Mouse (Mus musculus) spleen, adult 2 months (tissue): ENCODE data around the gene Epha5. TPM values are rescaled to one million over a fixed set of nuclear protein-coding genes. Genes with fewer than 3 reads are reported as not detected.

Experiments
- DNase-seq, 2 experiments: peaks; one replicate each; pipeline versions ENCODE4 v3.0.0 to v3.0.0-alpha.2; 2012 to 2021; ENCODE audit warnings: low spot score in 2 of 2, low read depth in 1 of 2
- H3K27ac ChIP-seq: fragments of 200-500 bp; 2 replicates; pipeline ENCODE4 v1.5.1; 2012; ENCODE audit warnings: low read length, inconsistent platforms; ENCODE audit not compliant: insufficient read depth
- H3K27me3 ChIP-seq: fragments of 200-500 bp; 2 replicates; pipeline ENCODE4 v1.6.1; 2012; ENCODE audit warnings: mild to moderate bottlenecking, moderate library complexity, low read length, inconsistent platforms; ENCODE audit not compliant: control insufficient read depth, insufficient read depth
- H3K36me3 ChIP-seq: fragments of 200-500 bp; 2 replicates; pipeline ENCODE4 v1.6.1; 2012; ENCODE audit warnings: mild to moderate bottlenecking, low read length, inconsistent platforms; ENCODE audit not compliant: control insufficient read depth, insufficient read depth
- H3K4me1 ChIP-seq: fragments of 200-500 bp; 2 replicates; pipeline ENCODE4 v1.6.1; 2011; ENCODE audit warnings: inconsistent platforms; ENCODE audit not compliant: control insufficient read depth, insufficient read depth, insufficient read length
- H3K4me3 ChIP-seq: fragments of 200-500 bp; 2 replicates; pipeline ENCODE4 v1.5.1; 2011; ENCODE audit warnings: mild to moderate bottlenecking, inconsistent platforms; ENCODE audit not compliant: insufficient read depth, insufficient read length; ENCODE audit errors: extremely low read depth
- CTCF ChIP-seq: fragments of 200-500 bp; IDR thresholded peaks from 2 replicates; pipeline ENCODE4 v1.5.1; 2011; ENCODE audit warnings: mild to moderate bottlenecking, inconsistent platforms; ENCODE audit not compliant: insufficient read depth, insufficient read length, insufficient replicate concordance; ENCODE audit errors: extremely low read depth
- POLR2A ChIP-seq: fragments of 200-500 bp; IDR thresholded peaks from 2 replicates; pipeline ENCODE4 v1.6.1; 2011; ENCODE audit warnings: low read depth, low read length, inconsistent platforms
- WGBS: fragments of 180-500 bp; shearing (Covaris S2); methylation state at CpG from one replicate; pipeline ENCODE4 v1.1.7; 2018; 5-methylcytosine and 5-hydroxymethylcytosine counted together
- polyA plus RNA-seq: library from polyadenylated mRNA; depleted of rRNA; stranded (reverse); fragments of >200 nt; gene quantifications from 2 replicates; pipeline ENCODE4 v1.2.3, GENCODE M21; 2012

Epha5 gene
- polyA plus RNA-seq, 1 experiment, result not detected

DNA sequence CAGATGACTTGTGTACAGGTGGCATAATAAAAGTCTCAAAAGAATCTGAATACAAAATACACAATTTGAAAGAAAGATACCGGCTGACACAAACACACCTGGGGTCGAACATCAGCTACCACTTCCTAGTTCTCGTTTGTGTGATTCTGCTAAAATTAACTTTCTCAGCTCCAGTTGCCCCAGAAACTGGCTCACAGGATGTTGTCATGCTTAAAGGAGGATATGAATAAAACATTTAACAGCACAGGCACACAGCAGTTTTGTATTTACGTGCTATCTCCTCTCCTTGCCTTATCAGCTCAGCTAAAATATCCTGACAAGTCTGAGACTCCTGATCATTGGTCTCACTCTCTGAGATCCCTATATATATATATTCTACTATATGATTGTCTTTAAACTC lies 99.3 kb downstream of the Epha5 start:
- no peaks in the 10 kb centered on the region for H3K4me1 ChIP-seq
- WGBS, result 53% methylated on average over 4 of the region's 4 CpGs

DNA sequence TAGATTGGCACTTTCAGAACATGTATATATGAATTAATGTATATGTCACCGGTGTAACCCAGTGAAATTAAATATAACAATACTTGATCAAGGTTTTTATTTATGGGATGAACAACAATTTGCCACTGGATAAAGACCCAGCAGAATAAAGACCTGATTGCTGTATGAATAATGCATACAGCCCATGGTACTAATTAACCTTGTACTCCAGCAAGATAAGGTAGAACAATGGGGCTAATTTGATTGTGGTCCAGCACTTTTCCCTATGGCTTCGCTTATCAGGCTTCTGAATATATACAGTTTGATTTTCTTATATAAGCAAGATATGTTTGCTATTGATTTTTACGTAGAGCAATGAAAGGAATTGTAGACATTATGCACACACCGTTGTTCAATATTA lies 103.6 kb downstream of the Epha5 start:
- no peaks in the 10 kb centered on the region for H3K4me1 ChIP-seq
- H3K36me3 ChIP-seq, result no peaks in the 10 kb centered on the region
- WGBS, result 86% methylated on average over 4 of the region's 4 CpGs
- H3K27ac ChIP-seq, result no peak overlapping the region
- no peak for DNase-seq
- TF ChIP-seq POLR2A, result no peak
- no peaks in the 10 kb centered on the region for H3K27me3 ChIP-seq
- no peak overlapping the region for H3K4me3 ChIP-seq

More for the DNA sequence above, 99.3 kb downstream of the Epha5 start:
- Histone ChIP-seq H3K27me3 (no peaks in the 10 kb centered on the region), H3K27ac (no peak overlapping the region), H3K4me3 (no peak overlapping the region), H3K36me3 (no peaks in the 10 kb centered on the region)
- no peak for DNase-seq
- TF ChIP-seq CTCF, result no peak
- TF ChIP-seq POLR2A, result no peak

DNA sequence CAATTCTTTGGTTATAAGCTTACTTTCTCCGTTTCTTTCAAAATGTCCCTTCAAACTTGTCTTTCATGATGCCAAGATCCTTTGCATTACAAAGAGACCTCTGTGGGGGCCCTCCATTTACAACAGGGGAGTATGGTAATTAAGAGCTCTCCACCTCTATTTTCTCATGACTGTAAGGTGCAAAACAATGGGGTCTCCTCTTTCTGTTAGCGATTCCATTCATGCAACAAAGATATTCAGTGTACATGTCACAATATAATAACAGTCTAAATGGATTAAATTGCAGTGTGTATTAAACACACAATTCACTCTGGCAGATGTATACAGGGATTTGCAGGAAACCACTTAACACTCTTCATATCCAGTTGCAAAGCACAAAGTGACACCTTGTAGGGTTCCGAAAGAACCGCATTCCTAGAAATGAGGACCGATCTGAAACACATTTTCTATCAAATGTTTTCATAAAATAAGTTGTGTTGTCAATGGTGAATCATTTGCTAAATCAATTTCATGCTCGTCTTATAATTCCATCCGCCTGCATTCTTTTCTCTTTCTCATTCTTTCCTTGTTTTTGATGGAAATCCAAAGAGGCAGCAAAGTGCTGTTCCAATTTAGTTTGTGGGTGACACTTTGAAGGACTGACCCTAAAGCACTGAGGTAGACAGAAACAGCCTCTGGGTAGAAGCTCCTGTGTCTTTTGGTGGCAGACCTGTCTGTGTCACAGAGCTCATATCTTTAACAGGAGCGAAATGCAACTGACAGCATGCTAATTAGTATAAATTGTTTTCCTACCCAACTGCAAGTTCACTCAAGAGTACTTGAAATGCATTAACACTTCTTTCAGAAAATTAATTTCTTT lies 118.1 kb downstream of the Epha5 start:
- TF ChIP-seq POLR2A (no peak), CTCF (no peak)
- Histone ChIP-seq H3K27me3 (no peaks in the 10 kb centered on the region), H3K4me1 (no peaks in the 10 kb centered on the region), H3K4me3 (no peak overlapping the region), H3K27ac (no peak overlapping the region), H3K36me3 (no peaks in the 10 kb centered on the region)
- 61% methylated on average over 8 of the region's 8 CpGs for WGBS
- DNase-seq, result no peak

DNA sequence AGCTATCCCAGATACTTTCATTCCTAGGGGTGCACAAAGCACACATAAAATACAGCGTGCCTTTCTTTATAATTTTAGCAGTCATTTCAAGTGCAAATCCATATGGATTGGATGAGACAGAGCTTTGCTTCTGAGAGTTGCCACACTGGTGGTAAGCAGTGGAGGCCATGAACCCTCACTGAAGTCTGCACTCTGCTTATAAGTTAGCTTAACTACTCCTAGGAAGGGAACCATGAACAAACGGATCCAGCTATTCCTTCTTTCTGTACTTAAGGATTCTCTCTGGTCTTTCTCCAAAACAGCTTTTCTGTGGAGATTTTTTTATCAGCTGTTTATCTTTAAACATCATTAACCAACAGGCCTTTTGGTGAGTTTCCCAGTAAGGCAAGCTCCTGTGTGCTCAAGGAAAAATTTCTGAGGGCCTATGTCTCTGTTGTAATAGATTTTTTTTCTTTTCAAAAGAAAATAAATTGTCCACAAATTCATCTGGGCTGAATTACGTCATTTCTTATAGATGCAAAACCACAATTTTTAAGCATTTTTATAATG lies 127.7 kb downstream of the Epha5 start:
- TF ChIP-seq CTCF (no peak), POLR2A (no peak)
- no peak for DNase-seq
- no peaks in the 10 kb centered on the region for H3K4me1 ChIP-seq
- 73% methylated on average over 3 of the region's 3 CpGs for WGBS
- no peak overlapping the region for H3K4me3 ChIP-seq
- no peak overlapping the region for H3K27ac ChIP-seq
- no peaks in the 10 kb centered on the region for H3K27me3 ChIP-seq
- H3K36me3 ChIP-seq, result no peaks in the 10 kb centered on the region

DNA sequence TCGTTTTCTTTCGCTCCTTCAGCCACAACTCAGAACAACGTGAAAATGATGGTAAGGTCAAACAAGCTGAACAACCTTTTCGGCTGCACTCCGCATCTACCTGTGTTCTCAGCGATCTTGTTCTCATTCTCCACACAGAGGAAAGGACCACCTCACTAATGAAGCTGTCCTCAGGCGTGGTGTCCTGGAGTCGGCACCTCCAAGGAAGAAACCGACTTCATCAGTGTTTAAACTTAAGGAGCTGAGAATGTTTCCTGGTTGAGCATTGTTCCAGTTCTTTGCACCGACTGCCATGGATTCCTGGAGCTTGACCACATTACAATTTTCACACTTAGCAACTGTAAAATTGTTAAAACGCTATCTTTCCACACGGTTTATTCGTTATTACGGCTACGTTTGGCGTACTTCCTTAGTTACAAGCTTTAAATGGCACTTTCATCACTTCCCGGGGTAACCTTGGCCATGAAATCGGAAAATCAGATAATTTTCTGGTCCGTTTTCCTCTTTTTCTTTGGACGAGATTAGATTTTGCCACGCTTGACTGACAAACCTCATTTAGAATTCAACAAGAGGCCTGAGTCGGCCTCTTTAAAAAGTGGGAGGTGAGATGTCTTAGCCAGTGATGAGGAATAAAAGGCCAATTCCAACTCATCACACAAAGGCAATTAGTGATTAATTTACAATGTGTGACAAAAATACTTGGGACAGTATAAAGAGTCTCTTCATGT lies 135.7 kb downstream of the Epha5 start:
- no peaks in the 10 kb centered on the region for H3K27me3 ChIP-seq
- no peaks in the 10 kb centered on the region for H3K4me1 ChIP-seq
- TF ChIP-seq POLR2A, result no peak
- TF ChIP-seq CTCF, result no peak
- H3K27ac ChIP-seq, result no peak overlapping the region
- 89% methylated on average over 22 of the region's 22 CpGs for WGBS
- no peaks in the 10 kb centered on the region for H3K36me3 ChIP-seq
- DNase-seq, result no peak
- no peak overlapping the region for H3K4me3 ChIP-seq

DNA sequence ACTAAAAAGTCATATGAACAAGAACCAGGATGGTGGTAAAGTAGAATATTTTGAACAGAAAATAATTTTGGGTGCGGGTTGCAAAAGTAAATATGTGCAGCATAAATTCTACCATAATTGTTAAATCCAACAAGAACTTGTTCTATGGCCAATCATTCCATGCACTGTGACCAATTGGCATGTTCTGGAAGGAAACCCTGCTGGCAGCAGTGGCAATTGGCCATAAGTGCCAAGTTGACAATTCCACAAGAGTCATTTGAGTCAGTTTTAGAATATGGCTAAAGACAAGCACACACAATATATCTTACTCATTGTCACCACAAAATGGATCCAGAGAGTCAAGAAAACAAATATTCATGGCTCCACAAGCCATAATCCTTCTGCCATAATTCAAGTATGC lies 140.2 kb downstream of the Epha5 start:
- Histone ChIP-seq H3K27ac (no peak overlapping the region), H3K4me1 (no peaks in the 10 kb centered on the region), H3K27me3 (no peaks in the 10 kb centered on the region), H3K4me3 (no peak overlapping the region), H3K36me3 (no peaks in the 10 kb centered on the region)
- DNase-seq, result no peak
- WGBS, result 85% methylated on average over 1 of the region's 1 CpGs
- TF ChIP-seq POLR2A (no peak), CTCF (no peak)
